Mouse (Mus musculus) layer of hippocampus, adult 2 months (tissue): ENCODE results near the gene Fuz. TPM values are rescaled to one million over a fixed set of nuclear protein-coding genes. Genes with fewer than 3 reads are reported as not detected.

Source experiments
- DNase-seq, 2 experiments: peaks; one replicate each; pipeline ENCODE4 v3.0.0; 2022; ENCODE audit warnings: low spot score in 2 of 2
- H3K27ac ChIP-seq: fragments of 200-600 bp; 2 replicates; pipeline ENCODE4 v1.8.1; 2022
- H3K4me3 ChIP-seq: fragments of 200-600 bp; 2 replicates; pipeline ENCODE4 v1.8.1; 2022; ENCODE audit warnings: mild to moderate bottlenecking
- CTCF ChIP-seq: fragments of 200-600 bp; conservative IDR thresholded peaks from 2 replicates; pipeline ENCODE4 v1.8.1; 2022; ENCODE audit warnings: antibody characterized with exemption, mild to moderate bottlenecking, moderate library complexity
- long read RNA-seq, 2 experiments: library from polyadenylated mRNA; stranded (forward); transcript quantifications; one replicate each; pipeline ENCODE4 v2.0.0; 2021; ENCODE audit warnings: borderline mapping rate in 2 of 2
- total RNA-seq, 2 experiments: library from RNA; stranded (reverse); gene quantifications; 2 replicates each; pipeline ENCODE4 v1.2.3; 2021

Fuz gene
- 10 to 100 TPM; 21.6 to 24.8 TPM for total RNA-seq
- long read RNA-seq, experiment 1, partial matches to known transcripts: 1 of 11 reads
- long read RNA-seq, experiment 1, other reads (novel, unspliced or antisense): 5 of 11 reads
- long read RNA-seq, experiment 2, partial matches to known transcripts: 1 of 11 reads
- long read RNA-seq, experiment 2, other reads (novel, unspliced or antisense): 5 of 11 reads

DNA sequence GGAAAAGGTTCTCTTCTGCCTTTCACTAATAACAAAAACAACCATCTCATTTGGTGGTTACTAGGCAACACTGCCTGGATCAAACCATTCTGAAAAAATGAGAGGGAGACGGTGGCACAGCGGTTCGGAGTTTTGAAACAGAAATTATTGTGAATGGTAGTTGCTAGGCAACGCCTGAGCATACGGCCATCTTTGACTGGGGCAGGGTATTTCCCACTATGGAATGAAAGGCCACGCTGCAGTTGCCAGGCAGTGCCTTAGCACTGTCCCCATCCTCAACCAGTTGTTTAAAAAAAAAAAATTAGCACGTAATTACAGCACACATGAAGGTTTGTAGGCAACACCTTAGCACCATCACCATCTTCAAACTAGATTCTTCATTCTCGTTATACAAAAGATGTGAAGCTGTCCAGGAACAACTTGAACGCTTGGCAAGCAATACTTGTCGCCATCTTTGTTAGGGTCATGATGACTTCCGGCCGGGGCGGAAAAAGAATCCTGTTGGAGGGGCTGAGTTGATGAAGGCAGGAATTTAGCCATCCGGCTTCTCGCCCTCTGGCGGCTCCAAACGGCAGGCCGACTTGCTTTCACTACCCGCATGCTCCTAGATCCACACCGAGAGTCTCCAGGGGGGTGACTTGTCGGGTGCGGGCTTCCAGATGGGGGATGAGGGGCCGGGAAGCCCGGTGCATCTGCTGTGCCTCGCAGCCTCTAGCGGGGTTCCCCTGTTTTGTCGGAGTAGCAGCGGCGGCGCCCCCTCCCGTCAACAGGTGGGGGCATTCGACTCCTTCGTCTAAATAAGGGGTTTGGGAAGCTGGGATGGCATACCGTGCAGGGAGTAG is at the start of gene Fuz:
Gene Fuz, plus strand, starts transcription at position 487 of the 842 bp plus-strand sequence.
- DNase-seq: peak; percentile 92 to 95
- Histone ChIP-seq H3K27ac (peak within 1 kb of the TSS; percentile 99), H3K4me3 (peak within 1 kb of the TSS; percentile 84)
- TF ChIP-seq CTCF: peak; percentile 84

GRCm38 (mm10) chr7:44846804-44847203 is 49.1 kb upstream of the Fuz start:
- Histone ChIP-seq H3K4me3 (no peak overlapping the region), H3K27ac (no peak overlapping the region)
- no peak for DNase-seq
- no peak for TF ChIP-seq CTCF

- TF ChIP-seq CTCF: no peak
- Histone ChIP-seq H3K4me3 (peak overlapping the region; percentile 76), H3K27ac (no peak overlapping the region; the same call in 1 of the 2 replicates)
- no peak for DNase-seq
These were observed 48.1 kb upstream of the Fuz start for GRCm38 (mm10) chr7:44847772-44848171.

DNA sequence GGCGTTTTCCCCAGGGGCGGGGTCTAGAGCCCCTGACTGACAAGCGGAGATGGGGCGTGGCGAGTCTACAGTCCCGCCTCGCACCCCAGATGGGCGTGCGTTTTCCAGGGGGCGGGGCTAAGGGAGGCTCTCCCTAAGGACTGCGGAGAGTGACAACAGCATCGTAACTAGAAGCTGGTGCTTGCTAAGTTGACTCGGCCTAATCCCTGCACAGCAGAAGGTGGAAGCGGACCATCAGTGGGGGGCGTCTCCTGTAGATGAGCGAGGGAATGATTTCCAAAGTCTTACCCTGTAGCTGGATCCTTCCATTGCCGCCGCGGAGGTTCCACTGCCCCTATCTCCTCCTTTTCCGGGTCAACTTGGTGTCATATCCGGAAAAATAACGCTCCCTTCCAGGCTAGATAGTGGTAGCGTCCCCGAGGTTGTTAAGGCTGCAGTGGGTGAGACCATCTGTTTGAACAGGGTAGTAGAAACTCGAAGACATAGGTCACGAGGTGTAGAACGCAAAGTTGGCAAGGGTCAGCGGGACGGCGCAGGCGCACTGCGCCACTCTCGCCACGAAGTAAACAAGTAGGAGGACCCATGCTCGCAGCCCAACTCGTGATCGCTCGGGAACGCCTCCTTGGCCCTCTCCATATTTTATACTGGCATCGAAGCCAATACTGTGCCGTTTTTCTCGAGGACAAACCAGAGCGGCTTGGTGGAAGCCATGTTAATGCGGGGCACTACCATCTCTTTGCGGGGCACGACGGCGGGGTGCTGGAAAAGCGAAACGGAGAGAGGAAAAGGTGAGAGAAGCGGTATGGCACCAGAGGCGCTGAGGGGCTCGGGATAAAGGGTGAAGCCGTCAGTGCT is 47.1 kb upstream of the Fuz start, which contains the start of the genes Akt1s1 and Tbc1d17:
Gene Akt1s1, plus strand, starts transcription at position 431 of the 855 bp plus-strand sequence.
Gene Tbc1d17, minus strand, starts transcription at position 519 of the 855 bp plus-strand sequence.
- H3K27ac ChIP-seq: peak within 1 kb of the TSS; percentile 99
- DNase-seq: peak; percentile 100
- H3K4me3 ChIP-seq: peak within 1 kb of the TSS; percentile 76
- TF ChIP-seq CTCF: no peak

GRCm38 (mm10) chr7:44849416-44850111 is 46.3 kb upstream of the Fuz start:
- peak; percentile 88 to 93 for DNase-seq
- TF ChIP-seq CTCF: no peak
- Histone ChIP-seq H3K27ac (peak overlapping the region; percentile 99), H3K4me3 (peak overlapping the region; percentile 76)

- Histone ChIP-seq H3K27ac (peak overlapping the region; percentile 99), H3K4me3 (peak overlapping the region; percentile 76)
- DNase-seq: peak; percentile 72 to 78
- TF ChIP-seq CTCF: peak; percentile 31; the same call in 1 of the 2 replicates
These were observed 45.7 kb upstream of the Fuz start for GRCm38 (mm10) chr7:44850146-44850545.

- Histone ChIP-seq H3K4me3 (peak overlapping the region; percentile 76), H3K27ac (peak overlapping the region; percentile 99)
- no peak for TF ChIP-seq CTCF
- DNase-seq: no peak
These were observed 44.9 kb upstream of the Fuz start for GRCm38 (mm10) chr7:44850789-44851624.

DNA sequence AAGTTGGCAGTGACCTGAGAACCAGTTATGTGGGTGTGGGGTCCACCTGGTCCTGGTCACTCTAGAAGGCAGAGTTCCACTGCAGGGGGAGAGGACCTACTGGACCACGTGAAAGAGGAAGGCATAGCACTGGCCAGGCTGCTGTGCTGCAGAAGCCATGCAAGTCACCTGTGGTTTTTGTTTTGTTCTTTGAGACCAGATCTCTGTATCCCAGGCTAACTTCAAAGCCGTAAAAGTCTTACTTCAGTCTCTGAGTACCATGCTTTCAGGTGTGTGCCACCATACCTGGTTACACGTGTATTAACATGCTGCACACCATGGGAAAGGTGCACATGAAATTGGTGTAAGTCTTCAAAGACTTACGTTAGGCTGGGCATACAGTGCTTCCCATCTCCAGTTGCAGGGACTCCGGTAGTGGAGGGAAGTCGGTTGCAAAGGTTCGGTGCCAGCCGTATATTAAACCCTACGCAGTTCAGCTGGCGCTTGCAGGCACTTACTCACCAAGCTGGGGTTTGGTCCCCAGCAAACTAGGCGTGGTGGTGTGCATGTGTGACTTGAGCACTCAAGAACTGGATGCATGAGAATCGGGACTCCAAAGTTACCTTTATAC is 44.1 kb upstream of the Fuz start:
- Histone ChIP-seq H3K4me3 (no peak overlapping the region), H3K27ac (peak overlapping the region; percentile 99)
- DNase-seq: no peak
- TF ChIP-seq CTCF: no peak

GRCm38 (mm10) chr7:44852259-44853027 is 43.4 kb upstream of the Fuz start:
- H3K27ac ChIP-seq: no peak overlapping the region
- H3K4me3 ChIP-seq: no peak overlapping the region
- no peak for DNase-seq
- TF ChIP-seq CTCF: no peak

DNA sequence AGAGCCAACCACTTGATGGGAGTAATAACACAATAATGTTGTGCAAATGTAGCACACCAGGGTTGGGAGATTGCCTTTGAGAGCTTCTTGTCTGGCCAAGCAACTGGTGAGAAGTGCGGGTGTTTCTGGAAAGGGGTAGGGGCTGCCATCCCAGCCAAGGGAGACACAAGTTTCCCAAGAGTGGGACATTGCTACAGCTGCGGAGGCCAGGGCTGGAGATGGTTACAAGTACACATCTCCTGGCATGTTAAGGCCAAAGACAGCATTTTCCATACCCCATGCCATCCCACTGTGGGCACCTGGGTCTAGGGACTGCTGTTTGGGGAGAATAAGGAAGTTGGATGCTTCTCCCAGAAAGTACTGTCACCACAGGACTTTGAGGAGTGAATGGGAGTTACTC is 42.8 kb upstream of the Fuz start:
- H3K27ac ChIP-seq: peak overlapping the region; percentile 94; the same call in 1 of the 2 replicates
- H3K4me3 ChIP-seq: no peak overlapping the region
- no peak for TF ChIP-seq CTCF
- no peak for DNase-seq
